8 mouse cellular contexts compared by ENCODE assay signal in the genomic region with DNA sequence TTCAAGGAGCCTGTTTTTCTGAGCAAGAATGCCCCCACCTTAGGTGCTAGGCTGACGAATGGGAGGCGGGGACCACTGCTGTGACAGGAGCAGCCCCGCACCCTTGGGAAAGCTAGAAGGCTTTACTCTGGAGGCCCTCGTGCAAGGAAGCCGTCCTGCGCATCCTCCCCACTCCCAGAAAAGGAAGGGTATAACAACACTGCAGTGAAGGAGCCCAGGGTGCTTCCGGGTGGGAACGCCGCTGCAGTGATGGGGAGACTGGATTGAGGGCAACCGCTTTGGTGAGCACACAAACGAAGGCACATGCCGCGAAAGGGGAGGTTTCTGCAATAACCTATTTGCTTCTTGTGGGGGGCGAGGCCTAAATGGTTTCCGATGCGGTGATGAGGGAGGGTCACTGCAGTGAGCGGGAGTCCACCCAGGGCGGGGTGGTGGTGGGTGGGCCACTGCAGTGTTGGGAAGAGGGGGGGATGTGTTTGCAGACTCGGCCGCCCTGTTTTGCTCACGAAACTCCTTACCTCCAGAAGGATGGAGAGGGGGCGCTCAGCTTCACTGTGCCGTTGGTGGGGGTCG. TPM values are rescaled to one million over a fixed set of nuclear protein-coding genes. Genes with fewer than 3 reads are reported as not detected.
DNase-seq lines count a peak whose midpoint lies in the region; ATAC-seq lines count a peak whose summit lies in the region.

A gene (plus strand): TSS at position 106 of the 573 bp plus-strand sequence.

- H3K27ac ChIP-seq in kidney, embryonic 16.5 days (ENCODE audit: low read length) = no peak within 1 kb of the TSS
- no peak within 1 kb of the TSS for H3K27ac ChIP-seq in brown adipose tissue, adult 24 weeks (replicated peaks; ENCODE audit: low read depth, low read length)
- no peak within 1 kb of the TSS for H3K27ac ChIP-seq in limb, embryonic 13.5 days

- peak within 1 kb of the TSS; percentile 48 for H3K4me3 ChIP-seq in kidney, embryonic 16.5 days (ENCODE audit: low read length)
- H3K4me3 ChIP-seq in brown adipose tissue, adult 24 weeks (ENCODE audit: insufficient read depth, low read depth, low read length) = peak within 1 kb of the TSS; percentile 39
- peak within 1 kb of the TSS; percentile 49 for H3K4me3 ChIP-seq in limb, embryonic 13.5 days

- no peaks in the 10 kb centered on the region for H3K9me3 ChIP-seq in kidney, embryonic 16.5 days (ENCODE audit: low read length)
- no peaks in the 10 kb centered on the region for H3K9me3 ChIP-seq in limb, embryonic 13.5 days

- no peak for DNase-seq in kidney, postnatal 10 days
- DNase-seq in frontal cortex, adult 2 months (ENCODE audit: extremely low spot score in 1 of 2, low spot score in 1 of 2) = peak in 1 of 2 experiments; percentile 56
- peak; percentile 53 for DNase-seq in right cerebral cortex, postnatal 14 days
- DNase-seq in spleen, postnatal 4 days (ENCODE audit: low spot score in 2 of 2) = no peak
- DNase-seq in c-Kit-positive CD71-positive TER-119-positive erythroid progenitor cells, embryonic 14.5 days (ENCODE audit: low spot score) = no peak

- peaks cover 49% of the 10 kb centered on the region for H3K27me3 ChIP-seq in kidney, embryonic 16.5 days (ENCODE audit: insufficient read depth, low read length)
- H3K27me3 ChIP-seq in limb, embryonic 13.5 days = peaks cover 70% of the 10 kb centered on the region

- H3K36me3 ChIP-seq in kidney, embryonic 16.5 days (ENCODE audit: insufficient read depth, low read length) = no peaks in the 10 kb centered on the region
- no peaks in the 10 kb centered on the region for H3K36me3 ChIP-seq in limb, embryonic 13.5 days

- H3K4me1 ChIP-seq in kidney, embryonic 16.5 days (ENCODE audit: insufficient read depth, low read length) = peaks cover 19% of the 10 kb centered on the region
- H3K4me1 ChIP-seq in brown adipose tissue, adult 24 weeks (ENCODE audit: control insufficient read depth, insufficient read depth, insufficient read length, low read length) = peaks cover 2% of the 10 kb centered on the region; the same call in 1 of the 2 replicates
- peaks cover 21% of the 10 kb centered on the region for H3K4me1 ChIP-seq in limb, embryonic 13.5 days

- under 1% methylated on average over 24 of the region's 24 CpGs for WGBS in kidney, embryonic 16.5 days
- under 1% methylated on average over 24 of the region's 24 CpGs for WGBS in limb, embryonic 13.5 days

- ATAC-seq in kidney, embryonic 16.5 days (ENCODE audit: low FRiP score, low TSS enrichment) = peak; percentile 7; the same call in 1 of the 2 replicates
- peak; percentile 75 for ATAC-seq in limb, embryonic 13.5 days (ENCODE audit: low FRiP score, low read depth)

- H3K9ac ChIP-seq in kidney, embryonic 16.5 days (replicated peaks; ENCODE audit: low read length) = peak within 1 kb of the TSS; percentile 61
- H3K9ac ChIP-seq in limb, embryonic 13.5 days = peak within 1 kb of the TSS; percentile 62

- H3K4me2 ChIP-seq in kidney, embryonic 16.5 days (replicated peaks; ENCODE audit: low read depth, low read length) = peak within 1 kb of the TSS; percentile 92
- H3K4me2 ChIP-seq in limb, embryonic 13.5 days (replicated peaks) = peak within 1 kb of the TSS; percentile 81

RNA-seq across cellular contexts. Expression of the gene that starts here (rescaled TPM):
- 0.69 and 2.0 TPM in 2 replicates for polyA plus RNA-seq in kidney, embryonic 16.5 days (2015; fragmentation: Nextera tagmentation; extraction: Ambion mirVana)
- polyA plus RNA-seq in brown adipose tissue, adult 24 weeks (2012; ENCODE audit: insufficient read depth, insufficient read length, missing spikeins) = not detected in 2 replicates
- 70.4 and 77.5 TPM in 2 replicates for polyA plus RNA-seq in frontal cortex, adult 2 months (2012; rRNA removed)
- 0.73 and 1.5 TPM in 2 replicates for polyA plus RNA-seq in limb, embryonic 13.5 days (2015; fragmentation: Nextera tagmentation; extraction: Ambion mirVana)

Comparison
In these comparisons a context has a peak if more than half of its experiments do, and no peak if none do; other contexts are left out.
1. RNA of the gene that starts here (polyA plus RNA-seq): 70.4 to 77.5 TPM in frontal cortex, adult 2 months; 0.73 to 1.5 TPM in limb, embryonic 13.5 days, 0.69 to 2.0 TPM in kidney, embryonic 16.5 days and not detected in brown adipose tissue, adult 24 weeks; every median in the first group is over 10 times any median in the second.
2. Peak in every context shown above with its lines, with median percentiles within 50 percentile points of each other: H3K4me3 ChIP-seq.